Mouse (Mus musculus) layer of hippocampus, adult 8-10 months (tissue): ENCODE measurements around the gene Nlgn1. TPM values are rescaled to one million over a fixed set of nuclear protein-coding genes. Genes with fewer than 3 reads are reported as not detected.
A peak's percentile ranks its signal among the peaks of the same experiment; 100 is the strongest.

ENCODE experiments used
- DNase-seq, 2 experiments: peaks; one replicate each; pipeline ENCODE4 v3.0.0; 2022; ENCODE audit warnings: low spot score in 2 of 2
- total RNA-seq, 4 experiments: library from RNA; stranded (reverse); gene quantifications; 2 replicates each; pipeline ENCODE4 v1.2.4; 2022

Gene Nlgn1
- 100 to 1,000 TPM in 3 of 4 experiments, 10 to 100 TPM in 1; 97.6 to 106 (median 102) TPM for total RNA-seq

- no peak for DNase-seq
Measured at GRCm38 (mm10) chr3:26332400-26333238, at the start of gene Nlgn1. TSS of gene Nlgn1 (minus strand) at chr3:26332460.

GRCm38 (mm10) chr3:26378272-26378671 is 46.0 kb upstream of the Nlgn1 start:
- DNase-seq = no peak

DNA sequence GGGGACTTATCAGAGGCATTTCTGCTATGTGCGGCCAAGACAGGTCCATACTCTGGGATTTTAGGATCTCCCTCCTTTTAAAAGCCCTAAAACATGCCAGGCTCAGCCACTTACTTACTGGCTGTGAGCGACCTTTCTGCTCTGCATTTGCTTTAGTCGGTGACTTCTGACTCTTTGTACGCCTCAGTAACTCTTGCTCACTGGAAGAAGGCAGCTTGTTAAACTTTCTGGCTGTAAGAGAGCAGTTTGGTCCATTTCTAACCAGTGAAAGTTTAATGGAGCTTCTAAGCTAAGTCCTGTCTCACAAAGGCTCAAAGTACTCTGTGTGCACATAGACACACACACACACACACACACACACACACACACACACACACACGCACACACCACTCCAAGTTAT is 22.8 kb upstream of the Nlgn1 start:
- no peak for DNase-seq

- peak in 1 of 2 experiments; percentile 14 for DNase-seq
Measured at GRCm38 (mm10) chr3:26354483-26355030, 22.3 kb upstream of the Nlgn1 start.

GRCm38 (mm10) chr3:26337495-26337894 is 5.2 kb upstream of the Nlgn1 start:
- no peak for DNase-seq

DNA sequence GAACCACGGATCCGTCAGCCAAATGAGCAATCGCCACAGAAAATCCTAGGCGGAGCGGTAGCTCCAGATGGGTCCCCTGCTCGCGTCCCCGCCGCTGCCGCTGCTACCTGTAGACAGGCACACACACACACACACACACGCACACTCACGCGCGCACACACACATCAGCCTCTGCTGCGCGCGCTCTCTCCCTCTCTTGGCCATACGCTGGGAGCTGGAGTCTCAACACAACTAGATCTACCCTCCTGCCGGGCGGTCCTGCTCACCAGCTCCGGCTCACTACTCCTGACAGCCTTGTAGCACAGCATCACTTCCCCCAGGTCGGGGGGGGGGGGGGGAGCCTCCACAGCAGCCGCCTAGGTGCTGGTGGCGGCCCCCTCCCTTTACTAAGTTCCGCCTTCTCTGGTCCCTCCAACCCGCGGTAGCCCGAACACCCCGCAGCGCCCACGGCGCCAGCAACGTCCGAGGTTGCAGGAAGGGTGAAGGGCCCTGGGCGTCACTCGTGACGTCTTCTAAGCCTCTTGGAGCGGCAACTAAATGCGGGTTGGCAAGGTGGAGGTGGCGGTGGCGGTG is 1.1 kb upstream of the Nlgn1 start:
- DNase-seq = peak; percentile 25 to 61

GRCm38 (mm10) chr3:26331177-26332061 is 841 bp downstream of the Nlgn1 start:
- peak; percentile 44 to 68 for DNase-seq

- DNase-seq = no peak
Measured at GRCm38 (mm10) chr3:26330863-26331176, 1.4 kb downstream of the Nlgn1 start.

- no peak for DNase-seq
Measured at GRCm38 (mm10) chr3:26330019-26330418, 2.2 kb downstream of the Nlgn1 start.

DNA sequence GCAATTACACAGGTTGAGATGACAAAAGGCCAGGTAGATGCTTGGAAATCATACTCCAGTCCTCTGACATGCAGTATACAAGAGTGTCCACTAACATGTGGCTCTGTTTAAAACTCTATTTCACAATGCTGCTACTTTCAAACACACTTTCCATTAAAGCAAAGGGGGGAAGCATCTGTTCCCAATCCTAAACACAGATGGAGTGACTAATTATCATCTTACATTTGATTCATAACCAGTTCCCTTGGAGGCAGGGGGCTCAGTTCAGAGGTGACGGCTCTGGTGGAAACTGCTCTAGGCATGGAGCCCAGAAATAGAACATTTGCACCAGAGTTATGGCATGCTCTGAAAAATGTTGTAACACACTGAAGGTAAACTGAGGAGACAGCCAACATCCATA is 7.8 kb downstream of the Nlgn1 start:
- DNase-seq = no peak

GRCm38 (mm10) chr3:26317397-26317796 is 14.9 kb downstream of the Nlgn1 start:
- DNase-seq = no peak

- DNase-seq = no peak
Measured at GRCm38 (mm10) chr3:26297869-26298268, 34.4 kb downstream of the Nlgn1 start.

- no peak for DNase-seq
Measured at GRCm38 (mm10) chr3:26270894-26271795, 61.1 kb downstream of the Nlgn1 start.

DNA sequence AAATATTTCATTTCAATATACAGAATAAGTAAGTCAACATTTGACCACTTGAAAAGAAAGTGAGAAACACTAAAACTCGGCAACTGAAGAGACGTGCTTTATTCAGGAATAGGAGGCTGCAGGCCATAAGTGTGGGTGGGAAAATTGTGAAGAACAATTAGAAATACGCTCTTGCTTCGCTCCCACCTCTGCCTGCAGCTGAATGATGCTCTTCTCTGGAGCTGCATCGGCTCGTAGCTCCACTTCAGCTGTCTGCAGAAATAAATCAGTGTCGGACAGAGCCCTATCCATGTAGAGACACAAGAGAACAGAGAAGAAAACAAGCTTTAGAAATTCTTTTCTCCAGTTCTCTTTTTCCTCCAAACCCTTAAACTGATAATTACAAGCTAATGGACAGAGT is 85.7 kb downstream of the Nlgn1 start:
- no peak for DNase-seq

- no peak for DNase-seq
Measured at GRCm38 (mm10) chr3:26243274-26243673, 89.0 kb downstream of the Nlgn1 start.

- no peak for DNase-seq
Measured at GRCm38 (mm10) chr3:26230006-26230405, 102.3 kb downstream of the Nlgn1 start.

- peak in 1 of 2 experiments; percentile 20 for DNase-seq
Measured at GRCm38 (mm10) chr3:26228827-26229226, 103.4 kb downstream of the Nlgn1 start.

DNA sequence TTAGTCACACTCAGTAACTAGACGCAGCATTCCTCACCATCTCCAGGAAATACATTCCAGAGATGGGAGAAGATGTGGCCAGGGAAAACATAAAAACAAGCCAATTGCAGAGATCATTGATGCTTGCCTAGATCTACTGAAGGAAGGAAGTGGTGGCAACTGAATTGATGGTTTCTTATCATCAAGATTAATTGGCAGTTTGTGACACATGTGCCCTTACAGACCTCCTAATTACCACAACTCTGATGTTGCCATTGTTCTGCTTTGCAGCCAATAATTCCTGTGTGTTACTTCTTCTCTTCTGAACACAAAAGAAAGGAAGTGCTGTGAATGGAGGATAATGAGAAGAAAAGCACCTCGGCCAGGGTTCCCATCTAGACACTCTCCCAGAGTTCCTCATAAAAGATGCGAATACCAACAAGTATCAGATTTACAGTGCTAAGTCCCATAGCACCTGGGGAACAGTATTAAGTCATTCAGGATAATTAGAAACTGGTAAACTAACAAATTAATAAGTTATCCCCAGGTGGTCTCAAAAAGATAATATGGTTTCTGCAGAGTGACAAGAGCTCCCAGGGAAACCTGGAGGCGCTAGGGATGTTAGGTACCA is 104.0 kb downstream of the Nlgn1 start:
- no peak for DNase-seq

DNA sequence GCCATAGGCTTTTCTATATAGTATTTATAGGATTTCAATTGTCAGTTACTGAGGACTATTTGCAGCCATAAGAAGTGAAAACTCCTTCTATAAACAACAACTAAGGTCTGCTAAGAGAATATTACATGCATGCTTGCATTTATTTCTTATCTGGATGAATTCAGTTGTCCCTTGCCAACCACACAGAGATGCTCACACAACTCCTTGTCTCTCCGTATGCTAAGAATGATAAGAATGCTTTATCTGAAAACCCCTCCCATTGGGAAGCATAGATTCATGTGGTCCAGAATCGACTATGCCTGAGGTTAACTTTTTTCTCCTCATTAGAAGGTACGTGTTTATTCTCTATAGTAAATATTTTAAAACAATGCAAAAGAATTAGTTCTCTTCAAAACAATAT is 108.8 kb downstream of the Nlgn1 start:
- no peak for DNase-seq

DNA sequence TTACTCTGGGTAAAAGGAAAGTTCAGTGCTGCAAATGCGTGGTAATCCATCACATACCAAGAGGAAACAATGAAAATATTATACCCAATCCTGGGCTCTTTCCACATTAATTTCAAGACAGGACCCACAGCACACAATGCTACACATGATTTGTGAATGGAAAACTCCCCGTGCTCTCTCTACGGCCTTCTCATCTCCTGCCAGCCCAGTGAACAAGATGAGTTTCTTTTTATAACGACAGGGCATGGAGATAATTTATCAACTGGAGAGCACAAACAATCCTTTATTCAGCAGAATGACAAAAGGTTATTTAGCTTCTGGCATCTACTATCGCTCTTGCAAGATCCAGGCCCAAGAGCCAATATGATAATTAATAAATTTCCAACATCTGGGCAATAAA is 116.0 kb downstream of the Nlgn1 start:
- no peak for DNase-seq
